Mouse (Mus musculus) kidney, postnatal 0 days (tissue): ENCODE results near the gene Cmas. TPM values are rescaled to one million over a fixed set of nuclear protein-coding genes. Genes with fewer than 3 reads are reported as not detected.
A peak's percentile ranks its signal among the peaks of the same experiment; 100 is the strongest.

ENCODE experiments used
- ATAC-seq: fragments of 200-750 bp; cut with Nextera tagmentation; replicated peaks from 2 replicates; pipeline ENCODE4 v1.8.0; 2017; ENCODE audit warnings: low read depth, moderate number of reproducible peaks, moderate TSS enrichment, moderate library complexity; ENCODE audit not compliant: low FRiP score
- DNase-seq: peaks from one replicate; pipeline ENCODE4 v3.0.0-alpha.2; 2016; ENCODE audit warnings: low spot score
- H3K27ac ChIP-seq: fragments of 300-500 bp; sonication (generic); 2 replicates; pipeline ENCODE4 v1.5.1; 2014; ENCODE audit warnings: mild to moderate bottlenecking
- H3K27me3 ChIP-seq: fragments of 300-500 bp; sonication (generic); 2 replicates; pipeline ENCODE4 v1.6.1; 2014; ENCODE audit warnings: low read length, mixed read lengths; ENCODE audit not compliant: insufficient read depth
- H3K36me3 ChIP-seq: fragments of 300-500 bp; sonication (generic); 2 replicates; pipeline ENCODE4 v1.6.1; 2014; ENCODE audit warnings: low read length, mixed read lengths; ENCODE audit not compliant: insufficient read depth
- H3K4me1 ChIP-seq: fragments of 300-500 bp; sonication (generic); replicated peaks from 2 replicates; pipeline ENCODE4 v1.6.1; 2014; ENCODE audit warnings: antibody characterized with exemption, low read length, mixed read lengths; ENCODE audit not compliant: insufficient read depth
- H3K4me2 ChIP-seq: fragments of 300-500 bp; sonication (generic); 2 replicates; pipeline ENCODE4 v1.6.1; 2014; ENCODE audit warnings: mild to moderate bottlenecking, low read length, moderate library complexity, mixed read lengths
- H3K4me3 ChIP-seq: fragments of 300-500 bp; sonication (generic); replicated peaks from 2 replicates; pipeline ENCODE4 v1.5.1; 2014; ENCODE audit warnings: low read depth, low read length
- H3K9ac ChIP-seq: fragments of 300-500 bp; sonication (generic); 2 replicates; pipeline ENCODE4 v1.6.1; 2014; ENCODE audit warnings: low read depth, low read length
- H3K9me3 ChIP-seq: fragments of 300-500 bp; sonication (generic); replicated peaks from 2 replicates; pipeline ENCODE4 v1.6.1; 2016; ENCODE audit warnings: low read length, inconsistent platforms, mixed read lengths
- CTCF ChIP-seq: IDR thresholded peaks from 2 replicates; pipeline ENCODE4 v1.5.1; 2016; ENCODE audit warnings: antibody characterized with exemption, low read depth, mild to moderate bottlenecking, moderate library complexity
- WGBS: fragments of 180-500 bp; shearing (Covaris S2); extraction: QIAGEN DNeasy Blood & Tissue Kit; methylation state at CpG from one replicate; pipeline ENCODE4 v1.1.7; 2014; 5-methylcytosine and 5-hydroxymethylcytosine counted together
- polyA plus RNA-seq: library from polyadenylated mRNA; unstranded; fragments of >200 nt; fragmentation: Nextera tagmentation; extraction: Ambion mirVana; gene quantifications from 2 replicates; pipeline ENCODE4 v1.2.1, GENCODE M21; 2015

Cmas gene
- polyA plus RNA-seq, 1 experiment from 2014 or later: 63.2 TPM

- WGBS: 75% methylated on average over 2 of the region's 2 CpGs
- Histone ChIP-seq H3K4me2 (no peak overlapping the region), H3K4me3 (no peak overlapping the region), H3K9me3 (no peaks in the 10 kb centered on the region), H3K9ac (no peak overlapping the region), H3K27ac (no peak overlapping the region), H3K36me3 (no peaks in the 10 kb centered on the region), H3K27me3 (no peaks in the 10 kb centered on the region), H3K4me1 (no peaks in the 10 kb centered on the region)
- no peak for ATAC-seq
- no peak for DNase-seq
- no peak for TF ChIP-seq CTCF
These were observed 9.3 kb upstream of the Cmas start for GRCm38 (mm10) chr6:142747165-142747564.

- TF ChIP-seq CTCF: no peak
- ATAC-seq (no peak), DNase-seq (no peak)
- no peak overlapping the region for H3K27ac ChIP-seq
- no peak overlapping the region for H3K4me2 ChIP-seq
- H3K9me3 ChIP-seq: no peaks in the 10 kb centered on the region
- no peak overlapping the region for H3K9ac ChIP-seq
- no peaks in the 10 kb centered on the region for H3K4me1 ChIP-seq
- 58% methylated on average over 8 of the region's 8 CpGs for WGBS
- no peaks in the 10 kb centered on the region for H3K36me3 ChIP-seq
- no peaks in the 10 kb centered on the region for H3K27me3 ChIP-seq
- no peak overlapping the region for H3K4me3 ChIP-seq
These were observed 8.3 kb upstream of the Cmas start for GRCm38 (mm10) chr6:142748057-142748708.

GRCm38 (mm10) chr6:142751365-142751764, 5.1 kb upstream of the Cmas start:
- ATAC-seq (peak; percentile 71), DNase-seq (no peak)
- Histone ChIP-seq H3K27me3 (no peaks in the 10 kb centered on the region), H3K4me1 (no peaks in the 10 kb centered on the region), H3K27ac (no peak overlapping the region), H3K36me3 (no peaks in the 10 kb centered on the region), H3K9ac (no peak overlapping the region), H3K9me3 (no peaks in the 10 kb centered on the region), H3K4me3 (no peak overlapping the region), H3K4me2 (no peak overlapping the region)
- WGBS: 44% methylated on average over 9 of the region's 9 CpGs
- TF ChIP-seq CTCF: no peak

DNA sequence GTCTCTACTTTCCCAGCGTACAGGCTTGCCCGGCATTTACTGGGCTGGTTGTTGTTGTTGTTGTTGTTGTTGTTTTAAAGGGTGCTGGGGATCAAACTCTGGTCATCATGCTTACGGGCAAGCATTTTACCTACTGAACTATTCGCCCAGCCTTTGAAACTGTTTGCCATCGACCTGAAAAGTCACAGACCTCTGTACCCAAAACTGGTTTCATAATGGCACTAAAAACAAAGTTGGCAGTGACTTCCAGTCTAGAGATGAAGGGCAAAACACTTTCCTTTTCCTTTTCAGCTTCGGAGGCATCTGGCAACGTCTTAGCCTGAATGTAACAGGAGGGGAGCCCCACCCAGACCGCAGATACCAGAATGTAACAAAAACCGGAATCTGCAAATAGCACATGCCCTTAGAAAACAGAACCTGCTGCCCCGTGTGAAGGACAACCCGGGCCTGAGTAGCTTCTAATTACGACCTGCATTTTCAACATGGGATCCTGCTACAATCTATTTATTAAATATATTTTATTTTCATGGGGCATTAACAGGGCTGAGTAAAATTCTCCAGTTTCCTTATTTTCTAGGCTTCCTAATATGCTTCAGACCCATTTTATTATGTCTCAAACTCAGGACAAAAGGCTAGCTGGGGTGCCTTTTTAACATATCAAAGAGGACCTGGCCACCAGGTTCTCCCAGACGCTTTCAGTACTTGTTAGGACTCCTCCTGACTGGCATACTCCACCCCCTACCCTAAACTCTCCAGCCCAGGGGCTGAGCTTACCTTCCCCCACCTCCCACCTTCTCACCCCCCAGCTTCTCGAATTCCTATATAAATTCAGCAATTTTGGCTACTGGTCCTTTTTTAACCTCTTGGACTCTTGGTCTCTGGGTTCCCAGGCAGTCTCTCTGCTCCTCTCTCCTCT, 3.9 kb upstream of the Cmas start:
- Histone ChIP-seq H3K27ac (no peak overlapping the region), H3K4me3 (no peak overlapping the region), H3K9me3 (no peaks in the 10 kb centered on the region), H3K4me2 (no peak overlapping the region), H3K36me3 (no peaks in the 10 kb centered on the region), H3K4me1 (no peaks in the 10 kb centered on the region), H3K9ac (no peak overlapping the region), H3K27me3 (no peaks in the 10 kb centered on the region)
- no peak for TF ChIP-seq CTCF
- DNase-seq (no peak), ATAC-seq (no peak)
- WGBS: 35% methylated on average over 14 of the region's 14 CpGs

DNA sequence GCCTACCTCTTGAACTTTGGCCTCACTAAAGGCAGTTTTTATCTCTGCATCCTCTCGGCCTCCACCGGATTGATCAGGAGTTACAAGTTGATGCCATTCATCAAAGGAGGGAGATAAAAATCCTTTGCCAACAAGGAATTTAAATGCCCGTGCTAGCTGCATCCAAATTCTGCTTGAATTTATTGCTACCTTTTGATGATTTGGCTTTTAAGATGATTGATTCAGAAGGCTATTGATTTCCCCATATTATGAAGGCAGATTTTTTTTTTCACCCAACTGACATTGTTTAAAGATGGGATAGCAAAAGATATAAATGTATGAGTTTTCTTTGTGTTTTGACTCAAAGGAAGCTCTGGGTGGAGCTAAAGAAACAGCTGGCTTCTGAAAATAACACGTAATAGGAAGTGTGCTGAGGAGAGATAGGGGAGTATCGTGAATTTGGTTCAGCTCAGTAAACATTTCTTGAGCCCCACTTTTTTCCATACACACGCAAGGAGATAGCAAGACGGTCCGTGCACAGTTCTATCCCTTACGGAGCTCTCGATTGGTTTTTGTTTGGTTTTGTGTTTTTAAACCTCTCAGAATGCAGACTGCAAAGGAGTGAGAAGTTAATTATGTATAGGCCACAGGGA, 964 bp downstream of the Cmas start:
- Histone ChIP-seq H3K36me3 (no peaks in the 10 kb centered on the region), H3K9ac (peak overlapping the region; percentile 86), H3K27ac (peak overlapping the region; percentile 88), H3K4me1 (no peaks in the 10 kb centered on the region), H3K9me3 (no peaks in the 10 kb centered on the region), H3K27me3 (no peaks in the 10 kb centered on the region), H3K4me3 (peak overlapping the region; percentile 86), H3K4me2 (peak overlapping the region; percentile 87)
- DNase-seq (peak; percentile 77), ATAC-seq (no peak)
- TF ChIP-seq CTCF: 0 out of 2 replicates have a peak, but pooled peaks have one; percentile 3
- WGBS: 33% methylated on average over 10 of the region's 10 CpGs

- WGBS: 92% methylated on average over 6 of the region's 6 CpGs
These were observed 1.5 kb downstream of the Cmas start for GRCm38 (mm10) chr6:142757976-142758375.

More at GRCm38 (mm10) chr6:142757976-142758375, 1.5 kb downstream of the Cmas start:
- peak overlapping the region; percentile 87 for H3K4me2 ChIP-seq
- no peaks in the 10 kb centered on the region for H3K36me3 ChIP-seq
- H3K4me3 ChIP-seq: 0 out of 2 replicates have a peak overlapping the region, but pooled peaks have one; percentile 0
- H3K27me3 ChIP-seq: no peaks in the 10 kb centered on the region
- H3K9ac ChIP-seq: no peak overlapping the region
- H3K27ac ChIP-seq: no peak overlapping the region
- TF ChIP-seq CTCF: no peak
- H3K9me3 ChIP-seq: no peaks in the 10 kb centered on the region
- no peak for DNase-seq
- no peaks in the 10 kb centered on the region for H3K4me1 ChIP-seq
- no peak for ATAC-seq
